Mouse (Mus musculus) embryo, embryonic 10.5 days (tissue): ENCODE results near the gene Cers3.

Experiments used
- DNase-seq: peaks from one replicate; pipeline ENCODE4 v3.0.0-alpha.2; 2015; ENCODE audit warnings: low spot score

The Cers3 gene

GRCm38 (mm10) chr7:66840008-66840719 is 96.9 kb downstream of the Cers3 start:
- DNase-seq, result peak; percentile 66

DNA sequence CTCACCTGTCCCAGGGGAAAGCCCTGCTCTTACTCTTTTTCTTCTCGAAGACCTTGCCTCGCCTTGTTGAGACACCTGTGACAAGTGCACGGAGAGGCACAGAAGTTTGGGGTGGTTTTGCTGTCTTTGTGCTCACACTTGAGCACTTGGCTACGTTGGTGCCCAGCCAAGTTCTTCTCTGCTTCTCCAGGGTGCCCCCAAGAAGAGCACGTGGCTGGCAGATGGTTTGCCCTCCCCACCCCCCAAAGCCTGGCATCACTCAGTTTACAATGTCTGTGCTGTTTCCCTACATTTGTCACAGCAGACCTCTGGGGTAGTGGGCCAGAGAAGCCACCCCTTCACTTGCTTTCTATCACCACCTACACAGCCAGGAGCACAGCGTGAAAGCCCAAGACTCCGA is 97.9 kb downstream of the Cers3 start:
- no peak for DNase-seq

DNA sequence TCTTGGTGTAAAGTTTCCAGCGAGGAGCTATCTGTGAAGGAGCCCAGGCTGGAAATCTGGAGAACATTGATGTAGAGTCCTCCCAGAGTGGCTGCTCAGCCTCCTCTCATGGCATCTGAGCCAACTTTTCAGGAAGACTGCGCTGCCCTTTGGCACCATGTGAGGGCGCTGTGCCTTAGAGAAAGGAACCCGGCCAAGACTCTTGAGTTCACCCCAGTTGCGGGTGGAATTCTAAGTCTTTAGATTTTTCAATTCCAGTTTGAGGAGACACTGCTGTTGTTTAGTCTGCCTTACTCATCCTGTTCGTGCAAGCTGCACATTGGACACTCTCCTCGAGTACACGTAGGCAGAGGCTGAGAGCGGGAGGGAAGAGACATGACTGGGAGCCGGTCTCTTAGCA is 98.7 kb downstream of the Cers3 start:
- peak; percentile 84 for DNase-seq

DNA sequence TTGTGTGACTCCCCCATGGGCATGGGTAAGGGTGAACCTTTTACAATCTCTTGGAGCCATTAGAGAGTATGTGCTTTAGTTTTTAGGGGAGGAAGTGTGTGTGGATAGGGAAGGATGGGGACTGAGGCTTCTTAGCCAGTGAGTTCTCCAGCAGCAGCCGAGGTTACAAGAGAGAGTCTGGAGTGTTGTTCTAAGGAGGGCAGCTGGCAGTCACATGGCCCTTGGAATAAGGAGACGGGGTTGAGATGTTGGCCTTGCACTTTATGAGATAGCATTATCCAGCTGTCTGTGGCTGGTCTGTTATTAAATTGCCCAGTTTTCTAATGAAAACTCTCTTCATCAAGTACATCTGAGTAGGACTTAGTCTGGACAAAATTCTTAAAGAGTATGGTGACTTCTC is 100.5 kb downstream of the Cers3 start:
- no peak for DNase-seq

- DNase-seq, result no peak
These were observed 103.3 kb downstream of the Cers3 start for GRCm38 (mm10) chr7:66846582-66846981.

DNA sequence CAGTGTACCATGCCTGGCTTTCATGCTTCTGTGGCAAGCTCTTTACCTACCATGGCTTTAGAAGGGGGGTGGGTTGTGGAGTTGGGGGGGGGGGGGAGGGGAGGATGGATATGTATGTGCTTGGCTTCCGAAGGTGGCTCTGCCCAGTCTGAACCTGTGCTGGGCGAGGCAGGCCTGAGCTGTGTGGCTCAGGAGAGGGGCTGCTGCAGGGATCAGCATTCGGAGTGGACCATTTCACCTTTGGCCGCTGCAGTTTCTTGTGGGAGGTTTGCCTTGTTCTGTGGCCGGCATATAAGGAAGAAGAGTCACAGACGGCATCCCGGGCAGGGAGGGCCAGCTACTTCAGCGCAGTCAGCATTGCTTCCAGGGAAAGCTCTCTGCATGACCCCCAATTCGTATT is 104.0 kb downstream of the Cers3 start:
- DNase-seq, result no peak

GRCm38 (mm10) chr7:66849316-66849715 is 106.0 kb downstream of the Cers3 start:
- no peak for DNase-seq

GRCm38 (mm10) chr7:66852164-66852563 is 108.9 kb downstream of the Cers3 start:
- no peak for DNase-seq

DNA sequence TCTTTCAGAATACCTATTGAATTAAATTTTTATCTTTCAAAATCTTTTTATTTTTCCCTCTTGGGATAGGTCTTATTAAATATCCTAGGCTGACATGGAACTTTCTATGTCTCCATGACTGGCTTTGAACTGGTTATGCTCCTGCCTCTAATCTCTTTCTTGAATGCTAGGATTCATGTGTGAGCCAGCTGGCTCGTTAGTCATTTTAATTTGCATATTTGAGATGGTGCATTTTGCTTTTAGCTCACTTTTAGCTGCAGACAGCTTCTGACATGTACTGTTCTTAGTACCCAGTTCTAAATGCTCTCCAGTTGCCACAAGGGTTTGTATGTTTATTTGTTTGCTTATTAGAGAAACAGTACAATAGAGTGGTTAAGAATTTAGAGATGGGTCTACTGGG is 114.3 kb downstream of the Cers3 start:
- no peak for DNase-seq

DNA sequence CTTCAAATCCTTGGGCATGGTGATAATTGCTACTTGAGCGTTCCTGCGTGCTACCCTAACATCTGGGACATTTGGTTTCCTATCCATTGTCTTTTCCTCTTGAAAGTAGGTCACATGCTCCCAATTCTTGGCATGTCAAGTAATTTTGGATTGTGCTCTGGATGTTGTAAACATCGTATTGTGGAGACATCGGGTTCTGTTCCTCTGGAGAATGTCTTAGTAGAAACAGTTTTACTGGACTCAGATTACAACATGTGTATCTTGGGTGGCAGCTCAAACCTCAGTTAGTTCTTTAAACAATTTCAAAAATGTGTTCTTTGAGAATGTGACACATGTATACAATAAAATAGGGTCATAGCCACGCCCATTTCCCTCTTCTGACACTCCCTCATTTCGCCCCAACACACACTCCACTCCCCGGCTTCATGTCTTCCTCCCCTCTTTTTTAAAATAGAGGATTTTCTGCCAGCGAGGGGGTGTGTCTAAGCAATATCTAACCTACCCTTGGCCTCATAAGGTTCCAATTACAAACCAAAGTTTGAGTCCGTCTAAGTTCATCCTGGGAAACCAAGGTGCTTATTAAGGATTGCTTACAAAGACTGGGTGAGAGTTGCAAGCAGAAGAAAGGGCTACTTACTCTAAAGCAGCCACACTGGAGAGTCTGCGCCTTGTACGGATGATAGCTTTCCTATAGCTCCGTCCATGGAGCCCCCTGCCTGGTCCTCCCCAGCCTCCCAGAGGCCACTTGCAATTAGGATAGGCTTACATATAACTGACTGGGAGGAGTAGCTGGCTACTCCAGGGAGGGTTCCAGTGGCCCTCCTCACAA is 115.2 kb downstream of the Cers3 start:
- no peak for DNase-seq

DNA sequence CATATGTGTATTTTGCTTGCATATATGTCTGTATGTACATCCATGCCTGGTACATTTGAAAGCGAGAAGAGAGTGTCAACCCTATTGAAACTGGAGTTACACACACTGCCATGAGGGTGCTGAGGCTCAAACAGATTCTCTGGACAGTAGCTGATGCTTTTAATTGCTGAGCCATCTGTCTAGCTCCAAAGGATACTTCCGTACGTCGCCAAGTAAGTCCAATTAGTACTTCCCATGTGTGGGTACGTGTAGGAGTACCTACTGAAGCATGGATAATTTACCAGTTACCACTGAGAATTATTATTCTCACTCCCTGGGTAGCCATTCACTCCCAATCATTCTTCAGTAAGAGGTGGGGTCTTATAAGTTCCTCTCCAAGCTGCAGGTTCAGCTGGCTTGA is 115.9 kb downstream of the Cers3 start:
- no peak for DNase-seq

DNA sequence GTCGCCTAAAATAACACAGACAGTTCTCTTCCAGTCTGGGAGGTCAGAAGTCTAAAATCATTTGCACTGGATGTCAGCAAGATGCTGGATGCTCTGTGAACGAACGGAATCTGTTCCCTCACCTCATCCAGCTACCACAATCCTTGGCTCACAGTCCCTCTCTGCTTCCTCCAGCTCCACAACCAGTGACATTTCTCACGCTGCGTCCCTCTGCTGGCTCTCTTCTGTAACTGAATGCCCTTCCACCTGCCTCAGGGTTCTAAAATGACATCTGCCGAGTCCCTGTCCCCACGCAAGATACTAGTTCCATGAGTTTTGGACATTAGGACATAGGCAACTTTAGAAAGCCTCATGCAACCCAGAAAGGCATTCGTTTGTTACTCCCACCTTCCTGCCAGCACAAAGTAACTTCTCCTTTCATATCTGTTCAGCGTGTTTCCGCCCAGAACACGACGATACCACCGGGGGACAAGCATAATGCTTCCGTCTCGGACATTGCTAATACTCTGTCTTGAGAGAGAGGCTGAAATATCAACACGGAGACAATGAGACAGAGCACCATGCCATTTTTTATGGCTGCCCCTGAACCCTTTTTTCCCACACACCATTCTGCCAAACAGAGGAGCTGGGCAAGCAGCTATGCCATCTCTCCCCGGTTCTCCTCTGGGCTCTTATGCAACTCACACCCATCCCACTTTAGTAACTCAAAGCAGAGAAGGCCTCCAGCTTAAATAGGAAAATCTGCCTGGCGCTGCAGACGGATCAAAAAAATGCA is 123.8 kb downstream of the Cers3 start:
- no peak for DNase-seq

GRCm38 (mm10) chr7:66867719-66868501 is 124.6 kb downstream of the Cers3 start:
- peak; percentile 45 for DNase-seq

GRCm38 (mm10) chr7:66871520-66871919 is 128.2 kb downstream of the Cers3 start:
- DNase-seq, result no peak

DNA sequence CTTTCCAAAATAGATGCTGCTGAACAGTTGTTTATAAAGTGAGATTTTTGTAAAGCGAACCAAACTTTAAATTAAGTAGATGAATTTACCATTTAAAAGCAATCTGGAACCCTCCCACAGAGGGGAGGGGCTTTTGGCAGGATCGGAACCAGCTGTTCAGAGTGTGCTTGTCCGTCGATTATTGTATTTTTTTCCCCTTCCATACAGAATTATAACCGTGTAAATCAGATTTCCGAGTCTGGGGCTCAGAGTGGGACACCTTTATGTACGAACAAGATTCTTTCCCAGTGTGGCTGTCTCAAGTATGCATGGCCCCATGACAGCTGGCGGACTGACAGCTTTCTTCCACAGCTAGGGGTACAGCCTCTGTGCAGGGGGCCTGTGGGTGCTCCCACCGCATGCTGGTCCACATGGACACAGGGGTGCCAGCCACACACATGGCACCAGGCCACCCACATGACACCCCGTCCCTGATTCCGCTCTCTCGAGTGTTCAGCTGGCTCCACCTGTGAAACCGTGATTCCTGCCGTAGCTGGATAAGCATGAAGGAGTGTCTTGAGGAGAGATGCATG is 128.7 kb downstream of the Cers3 start:
- DNase-seq, result no peak

GRCm38 (mm10) chr7:66873235-66873634 is 129.9 kb downstream of the Cers3 start:
- no peak for DNase-seq
